8 mouse cellular contexts compared by ENCODE assay signal in genomic region chr14:77539563-77539962, GRCm38 (mm10).
DNase-seq lines count a peak whose midpoint lies in the region; ATAC-seq and TF ChIP-seq lines count a peak whose summit lies in the region.
"Not testable (repeated sequence)": the region's sequence is repeated elsewhere in the genome, so short reads cannot be mapped to it uniquely, and the experiment has no call there.

No protein-coding gene starts in this region.

- TF ChIP-seq EP300 in liver, embryonic 14.5 days (IDR thresholded peaks at IDR 0.05; ENCODE audit: low read depth): not testable (repeated sequence)

- H3K4me1 ChIP-seq in embryonic facial prominence, embryonic 15.5 days; forebrain, embryonic 16.5 days (replicated peaks; ENCODE audit: control insufficient read depth, insufficient read depth, low read length); hindbrain, embryonic 16.5 days (ENCODE audit: control insufficient read depth, insufficient read depth, low read depth, low read length); liver, embryonic 14.5 days (replicated peaks; ENCODE audit: control insufficient read depth in 2 of 2, insufficient read depth in 2 of 2, low read length in 1 of 2): not testable (repeated sequence)
- peaks cover 17% of the 10 kb centered on the region for H3K4me1 ChIP-seq in heart, embryonic 10.5 days

- ATAC-seq in CD4-positive, CD25-positive, alpha-beta regulatory T cell, adult 4 months: peak; percentile 67
- peak; percentile 57; the same call in 1 of the 2 replicates for ATAC-seq in embryonic facial prominence, embryonic 15.5 days (ENCODE audit: insufficient number of reproducible peaks, low FRiP score, low TSS enrichment, low read depth)
- ATAC-seq in forebrain, embryonic 16.5 days: peak; percentile 72
- ATAC-seq in hindbrain, embryonic 16.5 days: 0 out of 2 replicates have a peak, but pooled peaks have one; percentile 52
- ATAC-seq in liver, embryonic 14.5 days (ENCODE audit: insufficient read depth): peak; percentile 52; the same call in 1 of the 2 replicates
- peak; percentile 60 for ATAC-seq in megakaryocyte progenitor cell, adult 5-6 weeks (replicated peaks; ENCODE audit: poor library complexity)
- peak; percentile 11; the same call in 1 of the 2 replicates for ATAC-seq in neutrophil, adult 5-6 weeks (ENCODE audit: extremely low read depth, insufficient number of reproducible peaks, low FRiP score, poor library complexity, severe bottlenecking)

- 53% methylated on average over 21 of the region's 21 CpGs for WGBS in embryonic facial prominence, embryonic 15.5 days
- WGBS in forebrain, embryonic 16.5 days: 45% methylated on average over 21 of the region's 21 CpGs
- WGBS in heart, embryonic 10.5 days: 45% methylated on average over 21 of the region's 21 CpGs
- WGBS in hindbrain, embryonic 16.5 days: 63% methylated on average over 20 of the region's 21 CpGs
- 57% methylated on average over 21 of the region's 21 CpGs for WGBS in liver, embryonic 14.5 days (ENCODE audit: insufficient replicate concordance)

- not testable (repeated sequence) for H3K9ac ChIP-seq in embryonic facial prominence, embryonic 15.5 days; forebrain, embryonic 16.5 days (replicated peaks; ENCODE audit: low read depth, low read length); hindbrain, embryonic 16.5 days (ENCODE audit: low read depth, low read length); liver, embryonic 14.5 days (replicated peaks)

- H3K4me2 ChIP-seq in embryonic facial prominence, embryonic 15.5 days (replicated peaks); forebrain, embryonic 16.5 days (ENCODE audit: low read length); hindbrain, embryonic 16.5 days (ENCODE audit: low read length); liver, embryonic 14.5 days (ENCODE audit: low read depth): not testable (repeated sequence)

- not testable (repeated sequence) for DNase-seq in heart, embryonic 10.5 days (ENCODE audit: low spot score); liver, embryonic 14.5 days (ENCODE audit: low read depth in 3 of 3, low spot score in 3 of 3)

- H3K27ac ChIP-seq in embryonic facial prominence, embryonic 15.5 days (replicated peaks); forebrain, embryonic 16.5 days (ENCODE audit: low read length); heart, embryonic 10.5 days; hindbrain, embryonic 16.5 days (ENCODE audit: low read depth, low read length); liver, embryonic 14.5 days: not testable (repeated sequence)

- not testable (repeated sequence) for H3K4me3 ChIP-seq in embryonic facial prominence, embryonic 15.5 days (replicated peaks); forebrain, embryonic 16.5 days (replicated peaks; ENCODE audit: low read length); hindbrain, embryonic 16.5 days (ENCODE audit: low read length); liver, embryonic 14.5 days (ENCODE audit: insufficient read depth in 1 of 2, low read depth in 2 of 2, low read length in 2 of 2)
- peak overlapping the region; percentile 24; the same call in 1 of the 2 replicates for H3K4me3 ChIP-seq in heart, embryonic 10.5 days

- H3K36me3 ChIP-seq in embryonic facial prominence, embryonic 15.5 days; forebrain, embryonic 16.5 days (ENCODE audit: control insufficient read depth, insufficient read depth); heart, embryonic 10.5 days; hindbrain, embryonic 16.5 days (ENCODE audit: control insufficient read depth, insufficient read depth, low read length); liver, embryonic 14.5 days (replicated peaks; ENCODE audit: control insufficient read depth, insufficient read depth, low read depth): not testable (repeated sequence)

- not testable (repeated sequence) for H3K27me3 ChIP-seq in embryonic facial prominence, embryonic 15.5 days; forebrain, embryonic 16.5 days (replicated peaks; ENCODE audit: control insufficient read depth, insufficient read depth, low read length); heart, embryonic 10.5 days (ENCODE audit: insufficient read depth, poor library complexity, severe bottlenecking); hindbrain, embryonic 16.5 days (replicated peaks; ENCODE audit: control insufficient read depth, insufficient read depth, low read length); liver, embryonic 14.5 days (ENCODE audit: control insufficient read depth, insufficient read depth, low read length)

- not testable (repeated sequence) for TF ChIP-seq CTCF in liver, embryonic 14.5 days (IDR thresholded peaks at IDR 0.05; ENCODE audit: low read depth)

- H3K9me3 ChIP-seq in embryonic facial prominence, embryonic 15.5 days (replicated peaks); forebrain, embryonic 16.5 days (ENCODE audit: control insufficient read depth, low read length); heart, embryonic 10.5 days; hindbrain, embryonic 16.5 days (ENCODE audit: control insufficient read depth, low read length); liver, embryonic 14.5 days (ENCODE audit: control insufficient read depth, low read length): not testable (repeated sequence)

Comparison
In these comparisons a context has a peak if more than half of its experiments do, and no peak if none do; other contexts are left out.
1. ATAC-seq: peak in every context shown above with its lines; median percentile 72 in forebrain, embryonic 16.5 days; 67 in CD4-positive, CD25-positive, alpha-beta regulatory T cell, adult 4 months; 60 in megakaryocyte progenitor cell, adult 5-6 weeks; 57 in embryonic facial prominence, embryonic 15.5 days; 52 in hindbrain, embryonic 16.5 days; 52 in liver, embryonic 14.5 days; 11 in neutrophil, adult 5-6 weeks.